Mouse (Mus musculus) megakaryocyte, embryonic 14.5 days (primary cell): ENCODE measurements around the gene Tpm1. TPM values are rescaled to one million over a fixed set of nuclear protein-coding genes. Genes with fewer than 3 reads are reported as not detected.

Experiments
- H3K27me3 ChIP-seq: replicated peaks from 2 replicates; pipeline ENCODE3; 2012; ENCODE audit warnings: inconsistent platforms
- H3K36me3 ChIP-seq: replicated peaks from 2 replicates; pipeline ENCODE3; 2012; ENCODE audit warnings: low read length, inconsistent platforms, mixed read lengths
- H3K4me1 ChIP-seq: 2 replicates; pipeline ENCODE4 v1.6.1; 2012; ENCODE audit warnings: inconsistent platforms
- H3K4me3 ChIP-seq: replicated peaks from 2 replicates; pipeline ENCODE3; 2012; ENCODE audit warnings: moderate library complexity, mild to moderate bottlenecking, inconsistent platforms
- H3K9me3 ChIP-seq: 2 replicates; pipeline ENCODE4 v1.6.1; 2012; ENCODE audit warnings: inconsistent platforms
- FLI1 ChIP-seq: IDR thresholded peaks from 2 replicates; pipeline ENCODE4 v1.6.1; 2012; ENCODE audit warnings: low read length, inconsistent platforms, mixed read lengths
- GATA1 ChIP-seq: IDR thresholded peaks from 3 replicates; pipeline ENCODE4 v1.6.1; 2012; ENCODE audit warnings: mixed read lengths, low read length, inconsistent platforms, borderline replicate concordance
- polyA plus RNA-seq: library from polyadenylated mRNA; stranded (reverse); fragments of >175 nt; gene quantifications from 2 replicates; pipeline ENCODE4 v1.2.3, GENCODE M21; 2012; ENCODE audit warnings: low replicate concordance; ENCODE audit not compliant: insufficient read depth

Tpm1 gene
- polyA plus RNA-seq, 1 experiment: 240 TPM

GRCm38 (mm10) chr9:67011483-67011882 lies 37.7 kb downstream of the Tpm1 start:
- peaks cover 27% of the 10 kb centered on the region for H3K36me3 ChIP-seq
- no peaks in the 10 kb centered on the region for H3K9me3 ChIP-seq
- H3K4me1 ChIP-seq: peaks cover 93% of the 10 kb centered on the region
- H3K4me3 ChIP-seq: no peak overlapping the region
- no peaks in the 10 kb centered on the region for H3K27me3 ChIP-seq
- TF ChIP-seq FLI1 (no peak), GATA1 (no peak)

- Histone ChIP-seq H3K4me1 (peaks cover 92% of the 10 kb centered on the region), H3K4me3 (no peak overlapping the region), H3K36me3 (peaks cover 21% of the 10 kb centered on the region), H3K9me3 (no peaks in the 10 kb centered on the region), H3K27me3 (no peaks in the 10 kb centered on the region)
- TF ChIP-seq GATA1 (no peak), FLI1 (no peak)
Observed at GRCm38 (mm10) chr9:67008781-67009180, 40.4 kb downstream of the Tpm1 start.

- TF ChIP-seq FLI1 (no peak), GATA1 (no peak)
- Histone ChIP-seq H3K9me3 (no peaks in the 10 kb centered on the region), H3K36me3 (peaks cover 14% of the 10 kb centered on the region), H3K27me3 (no peaks in the 10 kb centered on the region), H3K4me3 (no peak overlapping the region), H3K4me1 (peaks cover 86% of the 10 kb centered on the region)
Observed at GRCm38 (mm10) chr9:67006376-67006775, 42.8 kb downstream of the Tpm1 start.

GRCm38 (mm10) chr9:67005161-67005742 lies 44.0 kb downstream of the Tpm1 start:
- Histone ChIP-seq H3K36me3 (peaks cover 9% of the 10 kb centered on the region), H3K9me3 (no peaks in the 10 kb centered on the region), H3K27me3 (no peaks in the 10 kb centered on the region), H3K4me1 (peaks cover 83% of the 10 kb centered on the region), H3K4me3 (no peak overlapping the region)
- TF ChIP-seq GATA1 (no peak), FLI1 (no peak)

DNA sequence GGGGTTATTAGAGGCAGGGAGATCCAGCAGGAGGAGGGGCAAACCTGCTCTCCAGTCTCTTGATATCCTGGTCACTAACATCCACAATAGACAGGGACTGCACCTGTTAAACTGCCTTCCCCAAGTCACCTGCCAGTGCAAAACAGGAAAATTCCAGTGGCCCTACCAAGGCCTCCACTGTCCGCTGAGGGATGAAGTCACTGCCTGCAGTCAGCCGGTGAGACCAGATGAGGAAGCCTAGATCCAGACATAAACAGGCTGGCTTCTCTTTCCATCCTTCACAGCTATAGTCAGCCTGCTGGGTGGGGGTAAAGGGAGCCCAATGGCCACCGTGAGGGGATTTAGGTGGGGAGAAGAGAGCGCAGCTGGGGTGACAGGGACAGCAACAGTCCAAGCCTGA lies 45.5 kb downstream of the Tpm1 start:
- H3K4me3 ChIP-seq: no peak overlapping the region
- TF ChIP-seq FLI1: no peak
- H3K36me3 ChIP-seq: peaks cover 5% of the 10 kb centered on the region
- no peaks in the 10 kb centered on the region for H3K27me3 ChIP-seq
- peaks cover 71% of the 10 kb centered on the region for H3K4me1 ChIP-seq
- H3K9me3 ChIP-seq: no peaks in the 10 kb centered on the region

DNA sequence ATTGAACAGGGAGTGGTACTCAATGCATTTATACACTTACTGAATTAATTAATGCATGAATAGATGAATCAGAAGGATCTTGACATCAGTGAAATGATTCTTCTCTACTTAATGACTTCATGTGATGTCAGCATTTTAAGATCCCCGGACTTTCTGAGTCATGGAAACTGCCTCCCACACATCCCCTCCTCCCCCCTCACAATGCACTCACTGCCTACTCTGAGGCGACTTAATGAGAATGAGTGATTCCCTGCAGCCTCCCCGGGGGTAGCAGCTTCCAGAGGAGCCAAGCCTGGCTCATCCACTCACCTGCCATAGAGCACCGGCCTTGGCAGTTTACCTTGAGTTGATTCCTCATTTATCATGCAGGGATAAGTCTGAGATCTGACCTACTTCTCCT lies 46.0 kb downstream of the Tpm1 start:
- H3K4me1 ChIP-seq: peaks cover 66% of the 10 kb centered on the region

DNA sequence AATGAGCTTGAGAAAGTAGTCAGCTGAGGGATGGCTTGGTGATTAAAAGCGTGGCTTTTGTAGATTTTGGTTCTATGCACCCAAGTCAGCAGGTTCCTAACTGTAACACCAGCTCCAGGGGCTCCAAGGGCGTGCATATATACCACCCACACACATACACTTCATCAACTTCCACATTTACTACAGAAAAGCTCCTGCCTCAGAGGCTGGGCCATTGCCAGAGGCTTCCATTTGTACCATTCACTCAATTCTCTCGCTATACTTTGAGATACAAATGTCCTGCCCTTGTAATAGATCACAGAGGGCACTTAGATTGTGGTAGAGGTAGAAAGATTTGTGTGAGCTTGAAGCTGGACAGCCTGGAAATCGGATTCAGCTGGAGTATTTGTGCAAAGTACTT lies 47.7 kb downstream of the Tpm1 start:
- Histone ChIP-seq H3K4me3 (peak overlapping the region; percentile 67), H3K9me3 (no peaks in the 10 kb centered on the region), H3K4me1 (peaks cover 63% of the 10 kb centered on the region)

More for the DNA sequence above, 46.0 kb downstream of the Tpm1 start:
- Histone ChIP-seq H3K36me3 (peaks cover 2% of the 10 kb centered on the region), H3K4me3 (no peak overlapping the region), H3K27me3 (no peaks in the 10 kb centered on the region), H3K9me3 (no peaks in the 10 kb centered on the region)
- TF ChIP-seq GATA1 (no peak), FLI1 (no peak)

DNA sequence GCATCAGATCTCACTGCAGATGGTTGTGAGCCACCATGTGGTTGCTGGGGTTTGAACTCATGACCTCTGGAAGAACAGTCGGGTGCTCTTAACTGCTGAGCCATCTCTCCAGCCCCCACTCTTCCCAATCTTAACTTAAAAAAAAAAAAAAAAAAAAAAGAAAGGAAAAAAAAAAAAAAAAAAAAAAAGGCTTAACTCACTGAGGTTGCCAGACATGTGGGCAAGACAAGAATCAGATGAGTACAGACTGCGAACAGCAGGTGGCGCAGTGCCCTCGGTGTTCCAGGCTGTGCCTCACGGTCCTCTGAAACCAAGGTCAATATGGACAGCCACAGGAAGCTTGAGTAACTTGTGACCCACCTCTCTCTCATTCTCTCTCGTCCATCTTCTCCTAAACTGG lies 48.2 kb downstream of the Tpm1 start:
- Histone ChIP-seq H3K4me3 (peak overlapping the region; percentile 67), H3K9me3 (no peaks in the 10 kb centered on the region), H3K36me3 (no peaks in the 10 kb centered on the region), H3K4me1 (peaks cover 63% of the 10 kb centered on the region), H3K27me3 (no peaks in the 10 kb centered on the region)
- TF ChIP-seq FLI1 (no peak), GATA1 (no peak)

More for the DNA sequence above, 47.7 kb downstream of the Tpm1 start:
- TF ChIP-seq GATA1 (no peak), FLI1 (no peak)
- H3K36me3 ChIP-seq: no peaks in the 10 kb centered on the region
- no peaks in the 10 kb centered on the region for H3K27me3 ChIP-seq

GRCm38 (mm10) chr9:66999698-67000097 lies 49.5 kb downstream of the Tpm1 start:
- Histone ChIP-seq H3K4me3 (no peak overlapping the region), H3K27me3 (no peaks in the 10 kb centered on the region), H3K4me1 (peaks cover 57% of the 10 kb centered on the region), H3K9me3 (no peaks in the 10 kb centered on the region), H3K36me3 (no peaks in the 10 kb centered on the region)
- no peak for TF ChIP-seq GATA1
- TF ChIP-seq FLI1: no peak

GRCm38 (mm10) chr9:66991750-66992410 lies 57.3 kb downstream of the Tpm1 start:
- peaks cover 75% of the 10 kb centered on the region for H3K4me1 ChIP-seq
- H3K36me3 ChIP-seq: peaks cover 9% of the 10 kb centered on the region
- H3K4me3 ChIP-seq: peak overlapping the region; percentile 90
- TF ChIP-seq FLI1: no peak
- no peak for TF ChIP-seq GATA1
- H3K9me3 ChIP-seq: peaks cover 5% of the 10 kb centered on the region
- H3K27me3 ChIP-seq: no peaks in the 10 kb centered on the region
